Mouse (Mus musculus) heart, postnatal 14 days (tissue): ENCODE measurements around the gene Armc2. TPM values are rescaled to one million over a fixed set of nuclear protein-coding genes. Genes with fewer than 3 reads are reported as not detected.

Source experiments
- DNase-seq, 2 experiments: peaks; one replicate each; pipeline ENCODE4 v3.0.0; 2021 to 2022
- intact Hi-C: fragments of 180-260 bp; cut with DNase I; formaldehyde crosslinking; loops from one replicate; pipeline ENCODE4 v1.15.1; 2025
- long read RNA-seq, 2 experiments: library from polyadenylated mRNA; stranded (forward); transcript quantifications; one replicate each; pipeline ENCODE4 v2.0.0; 2021
- total RNA-seq, 2 experiments: library from RNA; stranded (reverse); gene quantifications; 2 replicates each; pipeline ENCODE4 v1.2.3; 2021

The Armc2 gene
- total RNA-seq = 1 to 10 TPM; 3.7 to 3.9 TPM
- long read RNA-seq, experiment 1, partial matches to known transcripts = 2 of 8 reads
- long read RNA-seq, experiment 1, other reads (novel, unspliced or antisense) = 6 of 8 reads
- long read RNA-seq, experiment 2, partial matches to known transcripts = 1 of 10 reads
- long read RNA-seq, experiment 2, other reads (novel, unspliced or antisense) = 9 of 10 reads

GRCm38 (mm10) chr10:42018016-42018949, at the start of gene Armc2:
Gene Armc2, minus strand, starts transcription at chr10:42018442.
- intact Hi-C loops = loop anchor here (5.0 kb wide), 1 partner anchor 36 kb away; no protein-coding TSS in a partner anchor
- peak; percentile 74 to 75 for DNase-seq

GRCm38 (mm10) chr10:42064446-42064845, 46.2 kb upstream of the Armc2 start:
- DNase-seq = no peak
- intact Hi-C loops = no loop called here

GRCm38 (mm10) chr10:42059522-42059921, 41.3 kb upstream of the Armc2 start:
- DNase-seq = no peak
- intact Hi-C loops = no loop called here

- intact Hi-C loops = no loop called here
- DNase-seq = no peak
Observed at GRCm38 (mm10) chr10:42057746-42058145, 39.5 kb upstream of the Armc2 start.

GRCm38 (mm10) chr10:42057231-42057601, 39.0 kb upstream of the Armc2 start:
- peak in 1 of 2 experiments; percentile 25 for DNase-seq

GRCm38 (mm10) chr10:42056486-42057230, 38.4 kb upstream of the Armc2 start:
- intact Hi-C loops = no loop called here
- DNase-seq = no peak

More at GRCm38 (mm10) chr10:42057231-42057601, 39.0 kb upstream of the Armc2 start:
- intact Hi-C loops = no loop called here

GRCm38 (mm10) chr10:42055224-42056165, 37.3 kb upstream of the Armc2 start:
- intact Hi-C loops = no loop called here
- no peak for DNase-seq

GRCm38 (mm10) chr10:42051069-42051468, 32.8 kb upstream of the Armc2 start:
- intact Hi-C loops = no loop called here
- no peak for DNase-seq

GRCm38 (mm10) chr10:42048648-42049047, 30.4 kb upstream of the Armc2 start:
- no peak for DNase-seq
- intact Hi-C loops = no loop called here

- intact Hi-C loops = no loop called here
- DNase-seq = no peak
Observed at GRCm38 (mm10) chr10:42044574-42044973, 26.3 kb upstream of the Armc2 start.

GRCm38 (mm10) chr10:42043307-42043706, 25.1 kb upstream of the Armc2 start:
- no peak for DNase-seq
- intact Hi-C loops = no loop called here

- no peak for DNase-seq
- intact Hi-C loops = no loop called here
Observed at GRCm38 (mm10) chr10:42042881-42043280, 24.6 kb upstream of the Armc2 start.

- intact Hi-C loops = no loop called here
- no peak for DNase-seq
Observed at GRCm38 (mm10) chr10:42042087-42042486, 23.8 kb upstream of the Armc2 start.

- no peak for DNase-seq
- intact Hi-C loops = no loop called here
Observed at GRCm38 (mm10) chr10:42038571-42038970, 20.3 kb upstream of the Armc2 start.

GRCm38 (mm10) chr10:42037301-42037870, 19.1 kb upstream of the Armc2 start:
- no peak for DNase-seq
- intact Hi-C loops = no loop called here

- intact Hi-C loops = no loop called here
- DNase-seq = no peak
Observed at GRCm38 (mm10) chr10:42036846-42037245, 18.6 kb upstream of the Armc2 start.

GRCm38 (mm10) chr10:42033571-42033970, 15.3 kb upstream of the Armc2 start:
- intact Hi-C loops = loop anchor here (5.0 kb wide), 1 partner anchor 244 kb away; the partner anchor contains the start of gene Foxo3

GRCm38 (mm10) chr10:42031021-42031420, 12.8 kb upstream of the Armc2 start:
- intact Hi-C loops = loop anchor here (5.0 kb wide), 1 partner anchor 246 kb away; the partner anchor contains the start of gene Foxo3
- DNase-seq = peak; percentile 82 to 89

More at GRCm38 (mm10) chr10:42033571-42033970, 15.3 kb upstream of the Armc2 start:
- DNase-seq = no peak

- no peak for DNase-seq
- intact Hi-C loops = loop anchor here (5.0 kb wide), 1 partner anchor 263 kb away; no protein-coding TSS in a partner anchor
Observed at GRCm38 (mm10) chr10:42029502-42029901, 11.3 kb upstream of the Armc2 start.
